Mouse (Mus musculus) cerebellum, adult 8-10 months (tissue): ENCODE results near the gene Tbc1d23.

ENCODE experiments used
- DNase-seq: peaks from one replicate; pipeline ENCODE4 v3.0.0; 2022

The Tbc1d23 gene

DNA sequence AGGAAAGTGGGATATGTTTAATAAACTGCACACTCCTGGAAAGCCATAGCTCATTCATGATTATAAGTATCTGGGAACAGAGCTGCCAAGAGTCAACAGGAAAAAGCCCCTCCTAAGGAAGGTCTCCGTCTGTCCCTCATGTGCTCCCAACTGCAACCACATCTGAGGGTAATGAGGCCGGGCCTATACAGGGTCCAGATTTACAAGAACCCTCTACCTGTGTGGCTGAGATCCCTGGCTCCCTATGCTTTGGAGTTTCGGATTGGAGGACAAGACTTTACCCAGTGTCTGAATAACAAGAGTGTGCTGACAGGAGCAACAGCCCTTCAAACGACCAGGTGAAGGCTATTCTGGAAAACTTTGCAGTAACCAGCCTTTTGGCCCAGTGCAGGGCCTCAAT is 73.6 kb downstream of the Tbc1d23 start:
- no peak for DNase-seq

GRCm38 (mm10) chr16:57157076-57157475 is 74.2 kb downstream of the Tbc1d23 start:
- no peak for DNase-seq

- no peak for DNase-seq
These were observed 75.4 kb downstream of the Tbc1d23 start for GRCm38 (mm10) chr16:57155899-57156298.

DNA sequence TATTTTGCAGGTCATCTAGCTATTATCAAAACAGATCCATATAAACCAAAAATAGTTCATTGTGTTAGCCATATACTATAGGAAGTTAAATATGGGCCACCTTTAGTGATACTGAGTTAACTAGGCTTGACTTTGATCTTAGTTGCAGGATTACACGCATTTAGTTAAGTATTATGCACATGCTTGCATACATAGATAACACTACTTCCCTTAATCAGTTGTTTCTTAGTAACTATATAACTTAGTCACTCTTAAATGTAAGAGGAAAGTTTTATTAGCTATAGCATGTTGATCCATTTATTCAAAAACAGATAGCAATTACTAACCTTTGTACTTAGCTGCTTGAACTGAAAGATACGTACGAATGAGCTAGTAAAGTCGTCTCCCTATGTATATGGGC is 79.9 kb downstream of the Tbc1d23 start:
- DNase-seq = no peak

- DNase-seq = no peak
These were observed 86.6 kb downstream of the Tbc1d23 start for GRCm38 (mm10) chr16:57144741-57145140.

DNA sequence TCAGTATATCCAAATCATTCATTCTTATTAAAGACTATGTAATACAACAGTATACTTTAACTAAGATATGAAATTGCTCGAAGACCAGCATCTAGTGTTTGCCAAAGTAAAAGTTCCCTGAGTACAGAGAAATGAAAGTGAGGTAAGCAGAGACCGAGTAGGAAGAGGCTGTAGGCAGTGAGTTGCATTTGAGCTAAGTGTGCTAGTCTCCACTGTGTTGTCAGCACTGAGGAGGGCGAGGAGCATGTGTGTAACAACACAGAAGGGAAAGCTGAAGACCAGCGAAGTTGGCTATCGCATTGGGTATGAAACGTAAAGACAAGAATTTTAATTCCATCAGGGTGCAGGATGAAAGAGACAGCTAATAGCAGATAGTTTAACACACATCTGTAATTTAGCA is 97.7 kb downstream of the Tbc1d23 start:
- DNase-seq = no peak

DNA sequence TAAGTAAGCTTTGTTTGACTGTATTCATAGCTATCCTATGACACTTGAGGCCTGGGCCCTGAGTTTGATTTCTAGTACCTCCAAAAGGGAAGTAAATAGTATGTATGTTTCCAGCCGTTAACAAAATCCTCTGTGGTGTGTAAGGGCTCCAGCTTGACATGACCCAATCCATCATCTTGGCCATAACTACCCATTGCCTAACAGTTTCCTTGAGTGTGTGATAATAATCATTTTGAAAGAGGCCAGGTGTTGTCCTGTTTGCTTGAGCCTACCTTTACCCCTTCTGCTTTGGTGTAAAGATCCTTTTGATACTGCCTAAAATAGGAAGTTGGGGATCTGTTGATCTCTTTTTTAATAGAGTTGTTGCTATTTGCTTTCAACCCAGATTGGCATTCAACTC is 99.0 kb downstream of the Tbc1d23 start:
- no peak for DNase-seq

GRCm38 (mm10) chr16:57131544-57131943 is 99.8 kb downstream of the Tbc1d23 start:
- no peak for DNase-seq

GRCm38 (mm10) chr16:57130752-57131400 is 100.4 kb downstream of the Tbc1d23 start:
- no peak for DNase-seq

DNA sequence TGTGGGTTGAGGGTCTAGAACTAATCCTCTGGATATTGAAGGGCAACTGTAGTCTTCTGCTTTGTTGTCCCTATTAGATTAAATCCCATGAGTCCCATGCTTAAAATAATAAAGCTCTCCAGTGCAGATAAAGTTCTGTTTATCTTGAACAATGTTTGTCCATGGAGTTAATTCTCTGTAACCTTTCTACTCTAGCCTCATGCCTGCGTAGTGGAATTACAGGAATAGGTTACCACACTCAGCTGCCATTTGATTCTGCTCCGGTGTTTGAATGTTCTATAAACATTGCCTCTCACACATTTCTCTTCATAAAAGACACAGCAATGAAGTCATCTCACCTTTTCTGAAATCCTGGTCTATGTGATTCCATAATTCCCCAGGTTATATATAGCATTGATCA is 103.5 kb downstream of the Tbc1d23 start:
- no peak for DNase-seq

GRCm38 (mm10) chr16:57126268-57126667 is 105.0 kb downstream of the Tbc1d23 start:
- DNase-seq = no peak

GRCm38 (mm10) chr16:57122682-57123445 is 108.4 kb downstream of the Tbc1d23 start:
- DNase-seq = no peak

DNA sequence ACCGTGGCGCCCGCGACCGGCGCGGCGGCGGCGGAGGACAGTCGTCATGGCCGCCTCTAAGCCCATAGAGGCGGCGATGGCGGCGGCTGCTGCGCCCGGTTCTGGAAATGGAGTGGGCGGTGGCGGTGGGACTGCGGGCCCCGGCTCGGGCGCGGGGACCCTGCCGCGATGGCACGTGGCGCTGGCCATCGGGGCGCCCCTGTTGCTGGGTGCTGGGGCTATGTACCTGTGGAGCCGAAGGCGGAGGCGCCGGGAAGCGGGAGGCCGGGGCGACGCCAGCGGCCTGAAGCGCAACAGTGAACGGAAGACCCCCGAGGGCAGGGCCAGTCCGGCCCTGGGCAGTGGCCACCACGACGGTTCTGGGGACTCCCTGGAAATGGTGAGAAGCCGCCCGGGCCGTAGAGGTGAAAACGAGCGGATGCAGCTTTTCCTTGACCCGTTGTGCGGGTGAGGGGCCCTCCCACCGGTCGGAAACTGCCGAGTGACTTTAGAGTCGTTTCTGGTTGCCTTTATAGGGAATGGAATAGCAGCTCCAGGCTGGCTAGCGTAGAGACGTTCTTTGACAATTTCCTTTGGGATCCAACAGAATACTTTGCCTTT is 109.4 kb downstream of the Tbc1d23 start:
- no peak for DNase-seq

- DNase-seq = peak; percentile 93
These were observed 110.1 kb downstream of the Tbc1d23 start, which contains the start of gene Tomm70a for GRCm38 (mm10) chr16:57120913-57121815. Gene Tomm70a, plus strand, starts transcription at chr16:57121703.
